Mouse (Mus musculus): ENCODE data around the gene Usp29.
A peak's percentile ranks its signal among the peaks of the same experiment; 100 is the strongest.
"Not testable (repeated sequence)": the region's sequence is repeated elsewhere in the genome, so short reads cannot be mapped to it uniquely, and the experiment has no call there.

Gene Usp29

GRCm38 (mm10) chr7:6937040-6937439 lies 206.7 kb downstream of the Usp29 start:
- peak; percentile 63 for DNase-seq

- DNase-seq: no peak
These were observed 210.4 kb downstream of the Usp29 start for GRCm38 (mm10) chr7:6940761-6941231.

- DNase-seq: peak; percentile 72
These were observed 217.7 kb downstream of the Usp29 start for GRCm38 (mm10) chr7:6948061-6948460.

DNA sequence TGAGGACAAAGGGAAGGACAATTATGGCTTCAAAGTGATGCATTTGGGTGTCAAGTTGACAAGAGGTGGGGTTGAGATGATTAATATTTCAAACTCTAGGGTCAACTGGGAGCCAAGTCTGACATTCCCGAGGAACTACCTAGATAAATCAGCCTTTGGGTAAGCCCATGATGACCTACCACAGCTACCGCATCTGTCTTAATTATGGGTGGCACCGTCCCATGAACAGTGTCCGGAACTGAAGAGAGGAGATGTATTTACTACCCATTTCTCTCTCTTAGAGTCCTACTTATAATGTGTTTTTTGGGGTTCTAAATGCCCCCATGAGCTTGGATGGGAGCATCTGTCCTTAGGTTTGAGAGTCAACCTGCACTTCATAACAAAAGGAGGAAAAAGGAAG lies 226.2 kb downstream of the Usp29 start:
- DNase-seq: no peak

GRCm38 (mm10) chr7:6958574-6958973 lies 228.2 kb downstream of the Usp29 start:
- no peak for DNase-seq

DNA sequence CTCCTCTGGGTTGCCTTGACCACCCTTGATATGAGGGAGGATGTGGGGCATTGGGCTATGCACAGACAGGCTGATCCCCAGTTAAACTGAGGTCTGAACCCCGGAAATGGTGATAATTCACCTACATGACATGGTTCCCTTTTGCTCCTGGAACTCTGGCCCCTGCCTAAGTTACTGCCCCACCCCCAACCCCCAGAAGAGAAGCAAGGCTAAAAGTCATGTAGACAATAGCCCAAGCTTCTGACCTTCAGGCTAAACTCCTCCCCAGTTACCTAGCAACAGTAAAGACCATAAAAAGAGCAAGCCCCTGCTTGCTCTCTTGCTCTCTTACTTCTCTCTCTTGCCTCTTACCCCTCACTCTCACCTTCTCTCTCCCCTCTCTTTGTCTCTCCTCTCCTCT lies 243.2 kb downstream of the Usp29 start:
- no peak for DNase-seq

- no peak for DNase-seq
These were observed 246.5 kb downstream of the Usp29 start for GRCm38 (mm10) chr7:6976890-6977289.

GRCm38 (mm10) chr7:6995251-6995650 lies 264.9 kb downstream of the Usp29 start, which contains the start of gene Aurkc:
Aurkc (plus strand) TSS chr7:6995300.
- DNase-seq: not testable (repeated sequence)

DNA sequence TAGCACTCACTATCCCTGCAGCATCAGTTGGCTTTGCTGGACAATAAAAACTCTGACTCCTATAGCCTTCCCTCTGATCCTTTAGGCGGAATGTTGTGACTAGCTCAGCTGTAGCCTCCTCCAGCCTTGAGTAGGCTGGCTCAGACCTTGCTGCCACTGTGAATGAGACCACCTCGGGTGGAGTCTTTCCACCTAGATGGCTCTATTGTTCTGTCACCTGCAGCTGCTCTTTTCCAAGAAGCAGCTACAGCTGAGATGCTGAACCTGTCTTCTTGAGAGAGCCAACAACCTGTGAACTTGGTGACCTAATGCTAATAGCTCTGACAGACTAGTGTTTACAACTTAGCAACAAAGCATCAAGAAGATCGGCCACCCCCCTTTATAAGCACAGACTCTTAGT lies 268.5 kb downstream of the Usp29 start:
- DNase-seq: not testable (repeated sequence)

DNA sequence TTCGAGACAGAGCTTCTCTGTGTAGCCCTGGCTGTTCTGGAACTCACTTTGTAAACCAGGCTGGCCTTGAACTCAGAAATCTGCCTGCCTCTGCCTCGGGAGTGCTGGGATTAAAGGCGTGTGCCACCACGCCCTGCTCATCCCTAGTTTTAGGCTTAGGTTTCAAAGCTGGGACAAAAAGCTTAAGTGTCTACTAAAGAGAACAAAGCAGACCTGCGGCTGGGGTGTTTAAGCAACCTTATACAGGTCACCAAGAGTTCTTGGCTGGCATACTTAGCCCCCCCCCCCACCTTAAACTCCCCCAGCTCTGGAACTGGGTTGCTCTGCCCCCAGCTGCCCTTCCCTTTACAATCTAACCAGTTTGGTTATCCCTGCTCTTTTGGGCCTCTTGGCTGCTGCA lies 275.1 kb downstream of the Usp29 start:
- not testable (repeated sequence) for DNase-seq
